Mouse (Mus musculus) large intestine, adult 2 months (tissue): Measurements from ENCODE around the gene Rnf20. TPM values are rescaled to one million over a fixed set of nuclear protein-coding genes. Genes with fewer than 3 reads are reported as not detected.
"Not testable (repeated sequence)": the region's sequence is repeated elsewhere in the genome, so short reads cannot be mapped to it uniquely, and the experiment has no call there.

ENCODE experiments used
- DNase-seq: peaks from one replicate; pipeline ENCODE4 v3.0.0-alpha.2; 2012; ENCODE audit warnings: low read depth, low spot score
- WGBS: fragments of 180-500 bp; shearing (Covaris S2); methylation state at CpG from one replicate; pipeline ENCODE4 v1.1.7; 2018; 5-methylcytosine and 5-hydroxymethylcytosine counted together
- polyA plus RNA-seq: library from polyadenylated mRNA; depleted of rRNA; stranded (reverse); fragments of >200 nt; gene quantifications from 2 replicates; pipeline ENCODE4 v1.2.3, GENCODE M21; 2012; rRNA removed

Gene Rnf20
- polyA plus RNA-seq: 7.6 and 14.6 TPM in 2 replicates

GRCm38 (mm10) chr4:49631319-49632138 is at the start of gene Rnf20:
Gene Rnf20, plus strand, starts transcription at chr4:49632006.
- 2% methylated on average over 37 of the region's 37 CpGs for WGBS
- DNase-seq: peak; percentile 78

- 27% methylated on average over 14 of the region's 14 CpGs for WGBS
- DNase-seq: no peak
Observed at GRCm38 (mm10) chr4:49583965-49584831, 47.6 kb upstream of the Rnf20 start.

- 69% methylated on average over 7 of the region's 7 CpGs for WGBS
- DNase-seq: no peak
Observed at GRCm38 (mm10) chr4:49585524-49586101, 46.2 kb upstream of the Rnf20 start.

GRCm38 (mm10) chr4:49586811-49587210 is 45.0 kb upstream of the Rnf20 start:
- no peak for DNase-seq
- 87% methylated on average over 10 of the region's 10 CpGs for WGBS

- WGBS: 31% methylated on average over 2 of the region's 2 CpGs
- DNase-seq: no peak
Observed at GRCm38 (mm10) chr4:49590152-49590551, 41.7 kb upstream of the Rnf20 start.

GRCm38 (mm10) chr4:49596846-49597182 is 35.0 kb upstream of the Rnf20 start:
- under 1% methylated on average over 20 of the region's 20 CpGs for WGBS
- DNase-seq: no peak

GRCm38 (mm10) chr4:49597183-49598100 is 34.4 kb upstream of the Rnf20 start, which contains the start of gene Tmem246:
Gene Tmem246, minus strand, starts transcription at chr4:49597876.
- DNase-seq: no peak

GRCm38 (mm10) chr4:49603161-49603560 is 28.6 kb upstream of the Rnf20 start:
- WGBS: 89% methylated on average over 2 of the region's 2 CpGs
- DNase-seq: no peak

More at GRCm38 (mm10) chr4:49597183-49598100, 34.4 kb upstream of the Rnf20 start, which contains the start of gene Tmem246:
- 1% methylated on average over 75 of the region's 77 CpGs for WGBS

- 40% methylated on average over 1 of the region's 1 CpGs for WGBS
- DNase-seq: no peak
Observed at GRCm38 (mm10) chr4:49604016-49604546, 27.7 kb upstream of the Rnf20 start.

- WGBS: 90% methylated on average over 5 of the region's 5 CpGs
- DNase-seq: no peak
Observed at GRCm38 (mm10) chr4:49604616-49605015, 27.2 kb upstream of the Rnf20 start.

GRCm38 (mm10) chr4:49605459-49605858 is 26.3 kb upstream of the Rnf20 start:
- WGBS: 89% methylated on average over 1 of the region's 1 CpGs
- no peak for DNase-seq

- WGBS: 87% methylated on average over 10 of the region's 10 CpGs
- DNase-seq: no peak
Observed at GRCm38 (mm10) chr4:49616924-49617323, 14.9 kb upstream of the Rnf20 start.

GRCm38 (mm10) chr4:49619861-49620260 is 11.9 kb upstream of the Rnf20 start:
- not testable (repeated sequence) for DNase-seq
- WGBS: 78% methylated on average over 7 of the region's 7 CpGs

- 28% methylated on average over 2 of the region's 2 CpGs for WGBS
Observed at GRCm38 (mm10) chr4:49622272-49622671, 9.5 kb upstream of the Rnf20 start.

GRCm38 (mm10) chr4:49623916-49624315 is 7.9 kb upstream of the Rnf20 start:
- 61% methylated on average over 4 of the region's 4 CpGs for WGBS
- DNase-seq: no peak

More at GRCm38 (mm10) chr4:49622272-49622671, 9.5 kb upstream of the Rnf20 start:
- DNase-seq: no peak

GRCm38 (mm10) chr4:49624969-49625368 is 6.8 kb upstream of the Rnf20 start:
- 86% methylated on average over 4 of the region's 4 CpGs for WGBS
- not testable (repeated sequence) for DNase-seq

- under 1% methylated on average over 3 of the region's 3 CpGs for WGBS
- peak; percentile 64 for DNase-seq
Observed at GRCm38 (mm10) chr4:49626973-49627372, 4.8 kb upstream of the Rnf20 start.

- WGBS: 76% methylated on average over 5 of the region's 5 CpGs
- no peak for DNase-seq
Observed at GRCm38 (mm10) chr4:49628941-49629340, 2.9 kb upstream of the Rnf20 start.

GRCm38 (mm10) chr4:49632139-49632481 is 304 bp downstream of the Rnf20 start:
- no peak for DNase-seq
- WGBS: under 1% methylated on average over 30 of the region's 30 CpGs
